Mouse (Mus musculus) stomach, embryonic 14.5 days (tissue): ENCODE results near the gene Sorcs2. TPM values are rescaled to one million over a fixed set of nuclear protein-coding genes. Genes with fewer than 3 reads are reported as not detected.

Experiments used
- ATAC-seq: fragments of 200-750 bp; cut with Nextera tagmentation; 2 replicates; pipeline ENCODE4 v1.8.0; 2017; ENCODE audit warnings: low read depth, moderate TSS enrichment; ENCODE audit not compliant: insufficient number of reproducible peaks, insufficient read depth, low FRiP score
- H3K27ac ChIP-seq: fragments of 300-500 bp; sonication (generic); 2 replicates; pipeline ENCODE4 v1.5.1; 2014; ENCODE audit warnings: mild to moderate bottlenecking, low read length, moderate library complexity, mixed read lengths
- H3K27me3 ChIP-seq: fragments of 300-500 bp; sonication (generic); 2 replicates; pipeline ENCODE4 v1.6.1; 2014; ENCODE audit warnings: low read length, control low read depth, mixed read lengths; ENCODE audit not compliant: control insufficient read depth, insufficient read depth
- H3K36me3 ChIP-seq: fragments of 300-500 bp; sonication (generic); 2 replicates; pipeline ENCODE4 v1.6.1; 2014; ENCODE audit warnings: mild to moderate bottlenecking, control low read depth, low read length, moderate library complexity, mixed read lengths; ENCODE audit not compliant: control insufficient read depth, insufficient read depth
- H3K4me1 ChIP-seq: fragments of 300-500 bp; sonication (generic); 2 replicates; pipeline ENCODE4 v1.6.1; 2014; ENCODE audit warnings: low read length, control low read depth, mixed read lengths; ENCODE audit not compliant: control insufficient read depth, insufficient read depth
- H3K4me2 ChIP-seq: fragments of 300-500 bp; sonication (generic); replicated peaks from 2 replicates; pipeline ENCODE4 v1.6.1; 2014; ENCODE audit warnings: low read depth, low read length, control low read depth
- H3K4me3 ChIP-seq: fragments of 300-500 bp; sonication (generic); 2 replicates; pipeline ENCODE4 v1.5.1; 2014; ENCODE audit warnings: low read depth, low read length, control low read depth
- H3K9ac ChIP-seq: fragments of 300-500 bp; sonication (generic); replicated peaks from 2 replicates; pipeline ENCODE4 v1.6.1; 2014; ENCODE audit warnings: low read depth, mild to moderate bottlenecking, control low read depth, low read length, moderate library complexity, mixed read lengths
- H3K9me3 ChIP-seq: fragments of 300-500 bp; sonication (generic); 2 replicates; pipeline ENCODE4 v1.6.1; 2016; ENCODE audit warnings: low read depth, low read length, control low read depth; ENCODE audit not compliant: control insufficient read depth
- WGBS: fragments of 180-500 bp; shearing (Covaris S2); extraction: QIAGEN DNeasy Blood & Tissue Kit; methylation state at CpG from one replicate; pipeline ENCODE4 v1.1.7; 2014; 5-methylcytosine and 5-hydroxymethylcytosine counted together
- polyA plus RNA-seq: library from polyadenylated mRNA; unstranded; fragments of >200 nt; fragmentation: Nextera tagmentation; extraction: Ambion mirVana; gene quantifications from 2 replicates; pipeline ENCODE4 v1.2.1, GENCODE M21; 2014

Sorcs2 gene
- polyA plus RNA-seq, 1 experiment from 2014 or later: 14.5 TPM

GRCm38 (mm10) chr5:36191285-36191684 lies 206.7 kb downstream of the Sorcs2 start:
- Histone ChIP-seq H3K27me3 (no peaks in the 10 kb centered on the region), H3K27ac (no peak overlapping the region), H3K4me2 (no peak overlapping the region), H3K9me3 (no peaks in the 10 kb centered on the region), H3K4me1 (peaks cover 10% of the 10 kb centered on the region; the same call in 1 of the 2 replicates), H3K9ac (no peak overlapping the region), H3K36me3 (no peaks in the 10 kb centered on the region), H3K4me3 (no peak overlapping the region)
- WGBS: 86% methylated on average over 4 of the region's 4 CpGs
- ATAC-seq: no peak

- no peak overlapping the region for H3K27ac ChIP-seq
- no peak overlapping the region for H3K4me3 ChIP-seq
- H3K9me3 ChIP-seq: no peaks in the 10 kb centered on the region
- peaks cover 5% of the 10 kb centered on the region; the same call in 1 of the 2 replicates for H3K4me1 ChIP-seq
- no peaks in the 10 kb centered on the region for H3K27me3 ChIP-seq
- no peak overlapping the region for H3K9ac ChIP-seq
- H3K4me2 ChIP-seq: no peak overlapping the region
- H3K36me3 ChIP-seq: no peaks in the 10 kb centered on the region
- 85% methylated on average over 4 of the region's 4 CpGs for WGBS
- ATAC-seq: no peak
Measured at GRCm38 (mm10) chr5:36188310-36188709, 209.6 kb downstream of the Sorcs2 start.

- H3K4me2 ChIP-seq: no peak overlapping the region
- no peak overlapping the region for H3K9ac ChIP-seq
- H3K4me1 ChIP-seq: no peaks in the 10 kb centered on the region
- ATAC-seq: no peak
- no peak overlapping the region for H3K4me3 ChIP-seq
- H3K36me3 ChIP-seq: no peaks in the 10 kb centered on the region
- WGBS: 36% methylated on average over 8 of the region's 8 CpGs
- no peaks in the 10 kb centered on the region for H3K9me3 ChIP-seq
- H3K27me3 ChIP-seq: no peaks in the 10 kb centered on the region
- H3K27ac ChIP-seq: no peak overlapping the region
Measured at GRCm38 (mm10) chr5:36186294-36187053, 211.5 kb downstream of the Sorcs2 start.

GRCm38 (mm10) chr5:36182326-36182725 lies 215.6 kb downstream of the Sorcs2 start:
- 77% methylated on average over 7 of the region's 7 CpGs for WGBS
- no peaks in the 10 kb centered on the region for H3K36me3 ChIP-seq
- H3K27me3 ChIP-seq: no peaks in the 10 kb centered on the region
- H3K27ac ChIP-seq: no peak overlapping the region
- no peak overlapping the region for H3K9ac ChIP-seq
- no peak overlapping the region for H3K4me2 ChIP-seq
- no peaks in the 10 kb centered on the region for H3K9me3 ChIP-seq
- H3K4me1 ChIP-seq: no peaks in the 10 kb centered on the region
- H3K4me3 ChIP-seq: no peak overlapping the region
- no peak for ATAC-seq

GRCm38 (mm10) chr5:36179708-36180107 lies 218.2 kb downstream of the Sorcs2 start:
- Histone ChIP-seq H3K4me3 (no peak overlapping the region), H3K4me1 (no peaks in the 10 kb centered on the region), H3K9ac (no peak overlapping the region), H3K36me3 (no peaks in the 10 kb centered on the region), H3K9me3 (no peaks in the 10 kb centered on the region), H3K27ac (no peak overlapping the region), H3K4me2 (no peak overlapping the region), H3K27me3 (no peaks in the 10 kb centered on the region)
- WGBS: 78% methylated on average over 5 of the region's 5 CpGs
- no peak for ATAC-seq

- Histone ChIP-seq H3K4me1 (no peaks in the 10 kb centered on the region), H3K36me3 (no peaks in the 10 kb centered on the region), H3K4me2 (no peak overlapping the region), H3K27ac (no peak overlapping the region), H3K4me3 (no peak overlapping the region), H3K9ac (no peak overlapping the region), H3K9me3 (no peaks in the 10 kb centered on the region), H3K27me3 (no peaks in the 10 kb centered on the region)
- ATAC-seq: no peak
- WGBS: 94% methylated on average over 3 of the region's 3 CpGs
Measured at GRCm38 (mm10) chr5:36178785-36179184, 219.2 kb downstream of the Sorcs2 start.

- no peaks in the 10 kb centered on the region for H3K4me1 ChIP-seq
- H3K9ac ChIP-seq: no peak overlapping the region
- no peaks in the 10 kb centered on the region for H3K9me3 ChIP-seq
- no peak for ATAC-seq
- no peak overlapping the region for H3K4me2 ChIP-seq
- no peaks in the 10 kb centered on the region for H3K27me3 ChIP-seq
- H3K36me3 ChIP-seq: no peaks in the 10 kb centered on the region
- WGBS: 46% methylated on average over 7 of the region's 7 CpGs
- H3K4me3 ChIP-seq: no peak overlapping the region
- no peak overlapping the region for H3K27ac ChIP-seq
Measured at GRCm38 (mm10) chr5:36178215-36178614, 219.7 kb downstream of the Sorcs2 start.

- Histone ChIP-seq H3K4me3 (no peak overlapping the region), H3K9ac (no peak overlapping the region), H3K27me3 (no peaks in the 10 kb centered on the region), H3K27ac (no peak overlapping the region), H3K4me1 (no peaks in the 10 kb centered on the region), H3K36me3 (no peaks in the 10 kb centered on the region), H3K4me2 (no peak overlapping the region), H3K9me3 (no peaks in the 10 kb centered on the region)
- ATAC-seq: no peak
- WGBS: 90% methylated on average over 4 of the region's 4 CpGs
Measured at GRCm38 (mm10) chr5:36176873-36177272, 221.1 kb downstream of the Sorcs2 start.

GRCm38 (mm10) chr5:36176409-36176808 lies 221.5 kb downstream of the Sorcs2 start:
- no peak overlapping the region for H3K27ac ChIP-seq
- no peak for ATAC-seq
- no peak overlapping the region for H3K9ac ChIP-seq
- no peak overlapping the region for H3K4me3 ChIP-seq
- H3K4me1 ChIP-seq: no peaks in the 10 kb centered on the region
- no peaks in the 10 kb centered on the region for H3K36me3 ChIP-seq
- no peak overlapping the region for H3K4me2 ChIP-seq
- no peaks in the 10 kb centered on the region for H3K27me3 ChIP-seq
- no peaks in the 10 kb centered on the region for H3K9me3 ChIP-seq
- 85% methylated on average over 11 of the region's 11 CpGs for WGBS
